8 mouse cellular contexts compared by ENCODE assay signal in the genomic region with DNA sequence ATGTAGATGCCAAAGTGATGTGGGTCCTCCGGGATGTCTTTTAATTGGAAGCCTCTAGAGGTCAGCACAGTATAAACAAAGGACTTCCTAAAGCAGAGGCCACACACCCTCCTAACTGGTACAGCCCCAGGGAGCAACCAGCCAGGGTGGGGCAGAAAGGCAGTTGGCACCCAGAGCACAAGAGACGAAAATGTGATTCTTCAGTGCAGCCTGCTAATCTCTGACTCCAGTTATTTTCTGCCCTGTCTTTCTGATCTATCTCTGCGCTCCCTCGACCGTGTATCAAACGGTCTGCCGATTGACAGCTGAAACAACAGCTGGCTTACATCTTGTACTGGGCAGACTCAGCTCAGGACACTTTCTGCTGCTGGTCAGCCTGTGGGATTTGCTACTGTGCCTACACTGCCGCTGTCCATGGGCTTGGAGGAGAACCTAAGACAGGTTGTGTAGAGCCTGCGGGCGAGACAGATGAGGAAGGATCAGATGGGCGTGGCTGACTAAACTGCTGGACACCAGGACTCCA. TPM values are rescaled to one million over a fixed set of nuclear protein-coding genes. Genes with fewer than 3 reads are reported as not detected.
DNase-seq lines count a peak whose midpoint lies in the region; ATAC-seq lines count a peak whose summit lies in the region.

No protein-coding gene starts in this region.

- peak overlapping the region; percentile 32 for H3K4me2 ChIP-seq in forebrain, embryonic 15.5 days (replicated peaks)
- H3K4me2 ChIP-seq in hindbrain, embryonic 16.5 days (ENCODE audit: low read length): peak overlapping the region; percentile 43
- no peak overlapping the region for H3K4me2 ChIP-seq in limb, embryonic 11.5 days (ENCODE audit: low read depth, severe bottlenecking)

- no peaks in the 10 kb centered on the region for H3K27me3 ChIP-seq in forebrain, embryonic 15.5 days
- H3K27me3 ChIP-seq in hindbrain, embryonic 16.5 days (replicated peaks; ENCODE audit: control insufficient read depth, insufficient read depth, low read length): no peaks in the 10 kb centered on the region
- no peaks in the 10 kb centered on the region for H3K27me3 ChIP-seq in limb, embryonic 11.5 days (ENCODE audit: control insufficient read depth, insufficient read depth, low read length)
- H3K27me3 ChIP-seq in midbrain, embryonic 10.5 days (ENCODE audit: low read depth, poor library complexity, severe bottlenecking): peaks cover 25% of the 10 kb centered on the region

- H3K36me3 ChIP-seq in forebrain, embryonic 15.5 days: 0 out of 2 replicates have a peak, but pooled peaks cover 9% of the 10 kb centered on the region
- H3K36me3 ChIP-seq in hindbrain, embryonic 16.5 days (ENCODE audit: control insufficient read depth, insufficient read depth, low read length): no peaks in the 10 kb centered on the region
- H3K36me3 ChIP-seq in limb, embryonic 11.5 days (ENCODE audit: control insufficient read depth, insufficient read depth, low read length): no peaks in the 10 kb centered on the region
- no peaks in the 10 kb centered on the region for H3K36me3 ChIP-seq in midbrain, embryonic 10.5 days

- H3K4me1 ChIP-seq in brown adipose tissue, adult 24 weeks (ENCODE audit: control insufficient read depth, insufficient read depth, insufficient read length, low read length): peaks cover 4% of the 10 kb centered on the region
- peaks cover 47% of the 10 kb centered on the region for H3K4me1 ChIP-seq in forebrain, embryonic 15.5 days
- H3K4me1 ChIP-seq in hindbrain, embryonic 16.5 days (ENCODE audit: control insufficient read depth, insufficient read depth, low read depth, low read length): peaks cover 15% of the 10 kb centered on the region
- H3K4me1 ChIP-seq in limb, embryonic 11.5 days (ENCODE audit: control insufficient read depth, insufficient read depth, low read length): peaks cover 18% of the 10 kb centered on the region; the same call in 1 of the 2 replicates
- H3K4me1 ChIP-seq in midbrain, embryonic 10.5 days: peaks cover 34% of the 10 kb centered on the region

- H3K27ac ChIP-seq in brown adipose tissue, adult 24 weeks (replicated peaks; ENCODE audit: low read depth, low read length): no peak overlapping the region
- H3K27ac ChIP-seq in forebrain, embryonic 15.5 days (replicated peaks): peak overlapping the region; percentile 91
- H3K27ac ChIP-seq in hindbrain, embryonic 16.5 days (ENCODE audit: low read depth, low read length): peak overlapping the region; percentile 9; the same call in 1 of the 2 replicates
- H3K27ac ChIP-seq in limb, embryonic 11.5 days (replicated peaks; ENCODE audit: low read depth, low read length): no peak overlapping the region
- peak overlapping the region; percentile 77 for H3K27ac ChIP-seq in midbrain, embryonic 10.5 days (replicated peaks)

- H3K4me3 ChIP-seq in brown adipose tissue, adult 24 weeks (ENCODE audit: insufficient read depth, low read depth, low read length): peak overlapping the region; percentile 36
- H3K4me3 ChIP-seq in forebrain, embryonic 15.5 days: peak overlapping the region; percentile 1; the same call in 1 of the 2 replicates
- H3K4me3 ChIP-seq in hindbrain, embryonic 16.5 days (ENCODE audit: low read length): peak overlapping the region; percentile 3; the same call in 1 of the 2 replicates
- H3K4me3 ChIP-seq in limb, embryonic 11.5 days (ENCODE audit: low read depth, low read length): no peak overlapping the region
- peak overlapping the region; percentile 33 for H3K4me3 ChIP-seq in midbrain, embryonic 10.5 days

- WGBS in forebrain, embryonic 15.5 days: 19% methylated on average over 11 of the region's 11 CpGs
- 26% methylated on average over 11 of the region's 11 CpGs for WGBS in hindbrain, embryonic 16.5 days
- 25% methylated on average over 11 of the region's 11 CpGs for WGBS in limb, embryonic 11.5 days
- 22% methylated on average over 11 of the region's 11 CpGs for WGBS in midbrain, embryonic 10.5 days

- H3K9me3 ChIP-seq in forebrain, embryonic 15.5 days: no peaks in the 10 kb centered on the region
- H3K9me3 ChIP-seq in hindbrain, embryonic 16.5 days (ENCODE audit: control insufficient read depth, low read length): peaks cover 2% of the 10 kb centered on the region; the same call in 1 of the 2 replicates
- H3K9me3 ChIP-seq in limb, embryonic 11.5 days (ENCODE audit: control insufficient read depth, low read length): no peaks in the 10 kb centered on the region
- peaks cover 6% of the 10 kb centered on the region for H3K9me3 ChIP-seq in midbrain, embryonic 10.5 days (replicated peaks)

- DNase-seq in ovary, adult 18-20 months (ENCODE audit: low spot score): peak; percentile 55
- DNase-seq in ovary, postnatal 10 days (ENCODE audit: low spot score): no peak
- DNase-seq in limb, embryonic 11.5 days (ENCODE audit: low spot score): peak; percentile 41
- DNase-seq in midbrain, embryonic 10.5 days (ENCODE audit: low spot score): peak; percentile 61
- DNase-seq in spleen, postnatal 4 days (ENCODE audit: low spot score in 2 of 2): peak; percentile 60 to 75

- H3K9ac ChIP-seq in forebrain, embryonic 15.5 days (replicated peaks): no peak overlapping the region; the same call in 1 of the 2 replicates
- 0 out of 2 replicates have a peak overlapping the region, but pooled peaks have one; percentile 17 for H3K9ac ChIP-seq in hindbrain, embryonic 16.5 days (ENCODE audit: low read depth, low read length)
- H3K9ac ChIP-seq in limb, embryonic 11.5 days (ENCODE audit: low read length): no peak overlapping the region

- peak; percentile 83 for ATAC-seq in forebrain, embryonic 15.5 days (replicated peaks)
- peak; percentile 91 for ATAC-seq in hindbrain, embryonic 16.5 days
- ATAC-seq in limb, embryonic 11.5 days (ENCODE audit: insufficient number of reproducible peaks, low FRiP score, low TSS enrichment, low read depth): peak; percentile 60; the same call in 1 of the 2 replicates

RNA-seq across cellular contexts. Expression of a gene that starts 24.0 kb away (rescaled TPM):
- polyA plus RNA-seq in brown adipose tissue, adult 24 weeks (2012; ENCODE audit: insufficient read depth, insufficient read length, missing spikeins): 34.7 and 43.3 TPM in 2 replicates
- 121 and 129 TPM in 2 replicates for polyA plus RNA-seq in forebrain, embryonic 15.5 days (2015; fragmentation: Nextera tagmentation; extraction: Ambion mirVana)
- polyA plus RNA-seq in hindbrain, embryonic 16.5 days (2015; fragmentation: Nextera tagmentation; extraction: Ambion mirVana): 94.3 and 104 TPM in 2 replicates
- polyA plus RNA-seq in limb, embryonic 11.5 days (2014; fragmentation: Nextera tagmentation; extraction: Ambion mirVana): 7.0 and 7.8 TPM in 2 replicates
- polyA plus RNA-seq in midbrain, embryonic 10.5 days (2016; fragmentation: Nextera tagmentation; extraction: Ambion mirVana): 14.9 and 28.9 TPM in 2 replicates

Comparison
In these comparisons a context has a peak if more than half of its experiments do, and no peak if none do; other contexts are left out.
1. H3K27ac ChIP-seq: peak in forebrain, embryonic 15.5 days (single experiment), hindbrain, embryonic 16.5 days (single experiment) and midbrain, embryonic 10.5 days (single experiment); none in brown adipose tissue, adult 24 weeks (single experiment) and limb, embryonic 11.5 days (single experiment).
2. Peak in every context shown above with its lines, with median percentiles within 50 percentile points of each other: ATAC-seq.